Mouse (Mus musculus) CD4-positive helper T cell, adult 2 months (primary cell): ENCODE measurements around the gene Prune2.

ENCODE experiments used
- DNase-seq: peaks from one replicate; pipeline ENCODE4 v3.0.0-alpha.2; 2012; ENCODE audit warnings: low read depth, missing footprints, low spot score

Gene Prune2

GRCm38 (mm10) chr19:17180506-17180905 is 224.6 kb downstream of the Prune2 start:
- no peak for DNase-seq

GRCm38 (mm10) chr19:17194730-17195129 is 238.8 kb downstream of the Prune2 start:
- DNase-seq, result no peak

- no peak for DNase-seq
Observed at GRCm38 (mm10) chr19:17199059-17199458, 243.1 kb downstream of the Prune2 start.

- DNase-seq, result no peak
Observed at GRCm38 (mm10) chr19:17207141-17207540, 251.2 kb downstream of the Prune2 start.

- DNase-seq, result no peak
Observed at GRCm38 (mm10) chr19:17210541-17210940, 254.6 kb downstream of the Prune2 start.

- no peak for DNase-seq
Observed at GRCm38 (mm10) chr19:17214896-17215520, 259.1 kb downstream of the Prune2 start.

GRCm38 (mm10) chr19:17218195-17218594 is 262.3 kb downstream of the Prune2 start:
- peak; percentile 7 for DNase-seq

GRCm38 (mm10) chr19:17223801-17224200 is 267.9 kb downstream of the Prune2 start:
- DNase-seq, result peak; percentile 13

- no peak for DNase-seq
Observed at GRCm38 (mm10) chr19:17225570-17226083, 269.7 kb downstream of the Prune2 start.

GRCm38 (mm10) chr19:17226096-17226495 is 270.2 kb downstream of the Prune2 start:
- no peak for DNase-seq

- DNase-seq, result no peak
Observed at GRCm38 (mm10) chr19:17230013-17230412, 274.1 kb downstream of the Prune2 start.

- no peak for DNase-seq
Observed at GRCm38 (mm10) chr19:17238471-17238870, 282.6 kb downstream of the Prune2 start.

GRCm38 (mm10) chr19:17240170-17241077 is 284.5 kb downstream of the Prune2 start:
- DNase-seq, result peak; percentile 27

- DNase-seq, result no peak
Observed at GRCm38 (mm10) chr19:17241206-17241605, 285.3 kb downstream of the Prune2 start.

- no peak for DNase-seq
Observed at GRCm38 (mm10) chr19:17242962-17243361, 287.0 kb downstream of the Prune2 start.

GRCm38 (mm10) chr19:17244544-17244943 is 288.6 kb downstream of the Prune2 start:
- no peak for DNase-seq

GRCm38 (mm10) chr19:17247352-17247925 is 291.5 kb downstream of the Prune2 start:
- DNase-seq, result no peak

- no peak for DNase-seq
Observed at GRCm38 (mm10) chr19:17249691-17250090, 293.8 kb downstream of the Prune2 start.

- DNase-seq, result no peak
Observed at GRCm38 (mm10) chr19:17250801-17251200, 294.9 kb downstream of the Prune2 start.

GRCm38 (mm10) chr19:17251453-17251852 is 295.5 kb downstream of the Prune2 start:
- DNase-seq, result no peak

- DNase-seq, result no peak
Observed at GRCm38 (mm10) chr19:17252845-17253244, 296.9 kb downstream of the Prune2 start.

- no peak for DNase-seq
Observed at GRCm38 (mm10) chr19:17255511-17255910, 299.6 kb downstream of the Prune2 start.
